Mouse (Mus musculus): ENCODE results near the gene Cblb. TPM values are rescaled to one million over a fixed set of nuclear protein-coding genes. Genes with fewer than 3 reads are reported as not detected.

The Cblb gene
- total and polyA plus RNA-seq, 2 experiments: 2.5 to 6.9 TPM

DNA sequence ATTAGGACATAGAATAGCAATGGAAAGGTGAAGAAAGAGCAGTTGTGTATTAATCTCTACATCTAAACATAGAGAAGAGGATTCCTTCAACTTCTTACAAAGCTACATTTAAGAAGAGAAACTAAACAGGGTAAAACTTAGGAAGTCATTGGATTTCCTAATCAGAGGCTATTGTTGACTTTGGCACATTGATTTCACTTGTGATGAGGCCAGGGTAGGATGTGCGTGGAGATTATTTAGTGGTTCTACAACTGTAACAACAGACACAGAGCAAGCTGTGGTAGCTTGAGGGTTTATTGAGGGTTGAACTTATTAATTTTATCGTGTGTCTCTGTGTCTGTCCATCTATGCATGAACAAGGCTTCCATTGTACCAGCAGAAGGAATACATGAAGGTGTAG, 7.8 kb downstream of the Cblb start:
- WGBS: 31% methylated on average over 2 of the region's 2 CpGs
- H3K27ac ChIP-seq (replicated peaks; ENCODE audit: insufficient read depth, low read depth, low read length): no peak overlapping the region

GRCm38 (mm10) chr16:52040937-52041336, 9.9 kb downstream of the Cblb start:
- no peak overlapping the region for H3K27ac ChIP-seq (replicated peaks; ENCODE audit: insufficient read depth, low read depth, low read length)
- H3K4me1 ChIP-seq (ENCODE audit: control insufficient read depth, insufficient read depth, low read length): peaks cover 12% of the 10 kb centered on the region
- no peak for DNase-seq (ENCODE audit: extremely low read depth, low read depth, low spot score)
- no peak overlapping the region for H3K9ac ChIP-seq (ENCODE audit: low read depth, low read length)
- TF ChIP-seq CTCF (IDR thresholded peaks at IDR 0.05; ENCODE audit: low read depth, low read length) (no peak), POLR2A (IDR thresholded peaks at IDR 0.05; ENCODE audit: extremely low read depth, insufficient read depth, low read length) (no peak)
- WGBS: 89% methylated on average over 4 of the region's 4 CpGs
- peaks cover 14% of the 10 kb centered on the region; the same call in 1 of the 2 replicates for H3K79me2 ChIP-seq (ENCODE audit: control insufficient read depth, insufficient read depth, low read length)
- no peaks in the 10 kb centered on the region for H3K27me3 ChIP-seq (ENCODE audit: control insufficient read depth, insufficient read depth, low read length)
- H3K36me3 ChIP-seq (ENCODE audit: control insufficient read depth, insufficient read depth, low read length): no peaks in the 10 kb centered on the region; the same call in 1 of the 2 replicates
- no peak overlapping the region for H3K4me3 ChIP-seq (ENCODE audit: insufficient read depth, low read depth, low read length)

More for the DNA sequence above, 7.8 kb downstream of the Cblb start:
- peaks cover 15% of the 10 kb centered on the region; the same call in 1 of the 2 replicates for H3K79me2 ChIP-seq (ENCODE audit: control insufficient read depth, insufficient read depth, low read length)
- no peak overlapping the region for H3K4me3 ChIP-seq (ENCODE audit: insufficient read depth, low read depth, low read length)
- H3K9ac ChIP-seq (ENCODE audit: low read depth, low read length): no peak overlapping the region
- peaks cover 15% of the 10 kb centered on the region; the same call in 1 of the 2 replicates for H3K36me3 ChIP-seq (ENCODE audit: control insufficient read depth, insufficient read depth, low read length)
- TF ChIP-seq POLR2A (IDR thresholded peaks at IDR 0.05; ENCODE audit: extremely low read depth, insufficient read depth, low read length) (no peak), CTCF (IDR thresholded peaks at IDR 0.05; ENCODE audit: low read depth, low read length) (no peak)
- no peaks in the 10 kb centered on the region for H3K27me3 ChIP-seq (ENCODE audit: control insufficient read depth, insufficient read depth, low read length)
- DNase-seq (ENCODE audit: extremely low read depth, low read depth, low spot score): peak; percentile 83
- peaks cover 10% of the 10 kb centered on the region for H3K4me1 ChIP-seq (ENCODE audit: control insufficient read depth, insufficient read depth, low read length)

DNA sequence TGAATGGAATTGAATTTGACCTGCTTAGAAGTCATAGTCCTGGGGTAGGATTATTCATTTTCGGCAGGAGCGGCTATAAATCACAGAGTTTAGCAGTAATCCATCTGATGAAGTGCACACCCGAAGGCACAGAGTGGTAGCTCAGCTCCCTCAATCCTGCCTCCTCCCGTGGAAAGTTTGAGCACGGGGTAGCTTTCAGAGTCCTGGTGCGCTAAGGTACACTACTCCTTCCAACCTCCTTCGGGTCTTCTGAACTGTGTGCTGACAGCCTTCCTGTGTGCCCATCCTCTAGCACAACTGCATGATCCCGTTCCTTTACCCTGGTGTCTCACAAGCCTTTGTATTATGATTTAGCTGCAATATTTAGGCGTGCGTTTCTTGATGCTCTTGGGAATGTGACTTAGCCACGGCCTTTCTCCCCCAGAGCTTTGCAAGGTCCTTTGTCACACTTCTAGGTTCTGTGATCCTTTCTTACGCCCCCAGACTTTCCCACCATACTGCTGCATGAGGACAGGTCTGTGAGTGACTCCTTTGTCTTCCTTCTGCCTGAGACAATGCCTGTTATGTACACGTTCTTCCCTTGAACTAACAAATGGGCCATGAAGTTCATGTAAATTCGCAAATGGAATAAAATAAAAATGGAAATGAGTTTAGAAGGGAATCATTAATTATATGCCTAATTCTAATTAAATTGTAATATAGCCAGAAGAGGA, 11.8 kb downstream of the Cblb start:
- H3K36me3 ChIP-seq (ENCODE audit: control insufficient read depth, insufficient read depth, low read length): peaks cover 6% of the 10 kb centered on the region
- DNase-seq (ENCODE audit: extremely low read depth, low read depth, low spot score): no peak
- H3K27me3 ChIP-seq (ENCODE audit: control insufficient read depth, insufficient read depth, low read length): no peaks in the 10 kb centered on the region
- no peak overlapping the region for H3K4me3 ChIP-seq (ENCODE audit: insufficient read depth, low read depth, low read length)
- whole genome bisulfite sequencing: 85% methylated on average over 14 of the region's 14 CpGs
- peaks cover 12% of the 10 kb centered on the region for H3K4me1 ChIP-seq (ENCODE audit: control insufficient read depth, insufficient read depth, low read length)
- H3K79me2 ChIP-seq (ENCODE audit: control insufficient read depth, insufficient read depth, low read length): peaks cover 10% of the 10 kb centered on the region; the same call in 1 of the 2 replicates
- no peak overlapping the region for H3K9ac ChIP-seq (ENCODE audit: low read depth, low read length)
- TF ChIP-seq CTCF (IDR thresholded peaks at IDR 0.05; ENCODE audit: low read depth, low read length) (no peak), POLR2A (IDR thresholded peaks at IDR 0.05; ENCODE audit: extremely low read depth, insufficient read depth, low read length) (no peak)
- H3K27ac ChIP-seq (replicated peaks; ENCODE audit: insufficient read depth, low read depth, low read length): no peak overlapping the region

DNA sequence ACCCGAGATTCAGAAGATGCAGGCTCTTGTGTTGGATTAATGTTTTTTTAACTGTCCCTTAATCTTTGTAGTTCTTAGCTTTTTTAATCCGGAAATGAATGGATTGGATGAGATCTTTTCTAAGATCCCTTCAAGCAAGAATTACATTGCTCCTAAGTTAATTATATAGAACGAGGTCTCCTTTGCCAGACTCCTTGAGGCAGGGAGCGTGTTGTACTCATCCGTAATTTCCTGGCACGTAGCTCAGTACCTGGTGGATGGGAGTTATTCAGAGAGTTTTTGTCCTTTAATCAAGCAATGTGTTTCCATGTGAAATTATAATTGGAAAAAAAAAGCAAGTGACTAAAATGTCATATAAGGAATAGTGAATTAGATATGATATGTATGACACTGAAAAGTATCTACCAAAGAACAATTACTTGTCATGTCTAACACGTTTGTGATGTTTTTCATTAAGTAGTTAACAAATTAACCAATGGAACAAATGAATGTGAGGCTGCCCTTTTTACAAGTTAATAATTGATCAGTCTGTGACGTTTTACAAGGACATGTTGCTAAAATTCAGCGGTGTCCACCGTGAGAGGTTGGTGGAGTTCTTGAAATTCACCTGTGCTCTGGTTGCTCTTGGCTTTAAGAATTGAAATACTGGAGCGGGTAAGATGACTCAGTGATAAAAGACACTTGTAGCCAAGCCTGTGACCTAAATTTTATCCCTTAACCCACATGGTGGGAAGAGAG, 12.5 kb downstream of the Cblb start:
- TF ChIP-seq CTCF (IDR thresholded peaks at IDR 0.05; ENCODE audit: low read depth, low read length) (no peak), POLR2A (IDR thresholded peaks at IDR 0.05; ENCODE audit: extremely low read depth, insufficient read depth, low read length) (no peak)
- H3K27ac ChIP-seq (replicated peaks; ENCODE audit: insufficient read depth, low read depth, low read length): peak overlapping the region; percentile 45; the same call in 1 of the 2 replicates
- H3K9ac ChIP-seq (ENCODE audit: low read depth, low read length): no peak overlapping the region
- H3K79me2 ChIP-seq (ENCODE audit: control insufficient read depth, insufficient read depth, low read length): peaks cover 13% of the 10 kb centered on the region; the same call in 1 of the 2 replicates
- peak; percentile 87 for DNase-seq (ENCODE audit: extremely low read depth, low read depth, low spot score)
- H3K4me3 ChIP-seq (ENCODE audit: insufficient read depth, low read depth, low read length): no peak overlapping the region
- H3K36me3 ChIP-seq (ENCODE audit: control insufficient read depth, insufficient read depth, low read length): peaks cover 10% of the 10 kb centered on the region
- no peaks in the 10 kb centered on the region for H3K27me3 ChIP-seq (ENCODE audit: control insufficient read depth, insufficient read depth, low read length)
- 42% methylated on average over 11 of the region's 11 CpGs for WGBS
- H3K4me1 ChIP-seq (ENCODE audit: control insufficient read depth, insufficient read depth, low read length): peaks cover 9% of the 10 kb centered on the region; the same call in 1 of the 2 replicates

DNA sequence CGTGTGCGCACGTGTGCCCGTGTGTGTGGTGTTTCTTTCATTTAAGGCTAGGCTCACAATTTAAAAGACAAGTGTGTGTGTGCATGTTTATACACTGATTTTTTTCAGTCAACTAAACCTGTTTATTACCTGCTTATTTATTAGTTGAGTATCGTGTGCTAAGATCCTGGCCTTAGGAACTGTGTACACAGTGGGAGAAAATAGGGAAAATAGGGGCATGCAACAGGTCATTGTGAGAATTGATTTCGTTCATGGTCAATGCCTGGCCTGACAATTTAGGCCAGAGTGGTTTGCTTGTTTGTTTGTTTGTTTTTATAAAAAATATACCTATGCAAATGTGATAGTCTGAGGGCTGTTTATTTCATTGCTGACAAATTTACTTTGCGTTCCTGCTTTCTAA, 13.5 kb downstream of the Cblb start:
- Histone ChIP-seq H3K4me1 (ENCODE audit: control insufficient read depth, insufficient read depth, low read length) (peaks cover 4% of the 10 kb centered on the region; the same call in 1 of the 2 replicates), H3K4me3 (ENCODE audit: insufficient read depth, low read depth, low read length) (no peak overlapping the region), H3K79me2 (ENCODE audit: control insufficient read depth, insufficient read depth, low read length) (peaks cover 16% of the 10 kb centered on the region; the same call in 1 of the 2 replicates), H3K27ac (replicated peaks; ENCODE audit: insufficient read depth, low read depth, low read length) (no peak overlapping the region), H3K27me3 (ENCODE audit: control insufficient read depth, insufficient read depth, low read length) (no peaks in the 10 kb centered on the region), H3K36me3 (ENCODE audit: control insufficient read depth, insufficient read depth, low read length) (peaks cover 11% of the 10 kb centered on the region), H3K9ac (ENCODE audit: low read depth, low read length) (no peak overlapping the region)
- 71% methylated on average over 7 of the region's 7 CpGs for WGBS
- peak; percentile 61 for DNase-seq (ENCODE audit: extremely low read depth, low read depth, low spot score)
- no peak for TF ChIP-seq CTCF (IDR thresholded peaks at IDR 0.05; ENCODE audit: low read depth, low read length)
- no peak for TF ChIP-seq POLR2A (IDR thresholded peaks at IDR 0.05; ENCODE audit: extremely low read depth, insufficient read depth, low read length)
